Mouse (Mus musculus): ENCODE data around the gene Shd. TPM values are rescaled to one million over a fixed set of nuclear protein-coding genes. Genes with fewer than 3 reads are reported as not detected.
A peak's percentile ranks its signal among the peaks of the same experiment; 100 is the strongest.
"Not testable (repeated sequence)": the region's sequence is repeated elsewhere in the genome, so short reads cannot be mapped to it uniquely, and the experiment has no call there.

Gene Shd
- polyA plus RNA-seq (2012; rRNA removed) (58.0 and 77.5 TPM in 2 replicates), polyA plus RNA-seq (2014; fragmentation: Nextera tagmentation; extraction: Ambion mirVana) (25.8 and 33.7 TPM in 2 replicates)

DNA sequence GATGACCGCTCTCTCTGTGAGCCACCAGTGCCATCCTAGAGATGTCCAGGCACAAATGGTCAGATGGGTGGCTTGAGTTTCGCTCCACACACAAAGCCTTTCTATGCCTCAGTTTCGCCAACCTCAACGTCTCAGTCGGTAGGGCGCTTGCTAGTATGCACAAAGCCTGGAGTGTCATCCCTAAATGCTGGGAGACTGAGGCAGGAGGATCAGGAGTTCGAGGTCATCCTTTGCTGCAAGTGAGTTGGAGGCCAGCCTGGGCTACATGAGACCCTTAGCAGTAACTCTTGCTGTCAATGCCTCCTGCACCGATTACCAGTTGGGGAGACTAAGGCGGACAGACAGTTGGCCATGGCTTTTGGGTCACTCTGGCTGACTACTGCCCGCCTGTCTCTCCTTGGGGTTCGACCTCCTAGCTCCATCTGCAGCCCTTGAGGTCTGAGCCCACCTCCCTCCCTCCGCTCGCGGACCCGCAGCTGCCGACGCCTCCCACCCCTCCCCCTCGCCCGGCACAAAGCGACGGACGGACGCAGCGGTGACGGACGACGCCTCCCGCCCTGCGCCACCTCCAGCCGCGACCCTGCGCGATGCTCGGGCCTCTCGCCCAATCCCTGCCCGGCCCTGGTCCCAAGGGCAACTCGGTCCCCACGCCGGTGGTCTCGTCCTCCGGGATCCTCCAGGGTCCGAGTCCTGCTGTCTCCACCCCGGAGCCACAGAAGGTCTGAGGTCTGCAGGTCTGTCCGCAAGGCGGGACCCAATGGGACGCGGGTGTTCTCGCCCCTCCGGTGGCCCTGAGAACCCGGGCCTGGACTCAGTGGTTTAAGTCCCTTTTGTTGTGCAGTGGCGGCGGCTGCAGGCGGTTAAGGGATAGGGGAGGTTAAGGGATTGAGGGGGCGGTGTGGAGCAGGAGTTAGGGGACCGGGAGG lies at the start of gene Shd:
TSS of gene Shd (plus strand) at position 502 of the 926 bp plus-strand sequence.
- H3K36me3 ChIP-seq (ENCODE audit: control insufficient read depth, insufficient read depth, low read length), result peaks cover 33% of the 10 kb centered on the region
- H3K27ac ChIP-seq (replicated peaks; ENCODE audit: low read depth, low read length), result no peak within 1 kb of the TSS
- WGBS, result 10% methylated on average over 41 of the region's 55 CpGs

DNA sequence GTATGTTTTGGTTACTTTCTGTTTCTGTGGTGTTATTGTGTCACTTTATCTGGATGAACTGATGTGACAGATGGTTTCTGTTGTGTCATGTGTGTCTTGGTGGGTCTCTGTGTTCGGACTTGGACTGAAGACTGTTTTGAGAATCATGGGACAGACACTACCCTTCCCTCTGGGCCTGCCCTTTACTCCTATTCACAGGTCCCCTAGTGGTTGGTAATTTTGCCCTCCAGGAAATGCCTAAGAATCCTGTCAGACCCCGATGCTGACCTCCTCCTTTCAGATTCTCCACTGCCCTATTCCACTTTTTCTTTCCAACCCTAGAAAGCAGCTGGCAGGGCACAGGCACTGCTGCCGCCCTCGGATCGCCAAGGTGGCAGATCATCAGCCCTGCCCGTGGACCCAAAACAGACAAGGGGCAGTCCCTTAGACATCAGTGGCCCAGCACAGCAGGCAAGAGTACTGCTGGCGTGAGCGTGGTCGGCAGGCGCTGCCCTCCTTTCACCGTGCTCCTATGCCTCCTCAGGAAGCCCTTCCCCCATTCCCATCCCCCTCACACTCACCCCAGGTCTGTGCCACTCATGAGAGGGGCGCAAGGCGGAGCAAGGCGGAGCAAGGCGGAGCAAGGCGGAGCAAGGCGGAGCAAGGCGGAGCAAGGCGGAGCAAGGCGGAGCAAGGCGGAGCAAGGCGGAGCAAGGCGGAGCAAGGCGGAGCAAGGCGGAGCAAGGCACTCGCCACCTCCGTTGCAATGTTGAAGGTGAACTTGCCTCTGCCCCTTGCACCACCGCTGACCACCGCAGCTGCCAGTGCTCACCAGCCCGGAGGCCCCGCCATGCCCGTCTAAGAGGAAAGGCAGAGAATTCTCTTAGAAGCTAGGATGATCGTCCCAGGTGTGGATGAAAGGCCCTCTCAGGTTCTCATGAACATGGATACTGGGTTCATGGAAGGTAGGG lies 38.4 kb upstream of the Shd start:
- Histone ChIP-seq H3K9me3 (ENCODE audit: control insufficient read depth, low read length) (no peaks in the 10 kb centered on the region), H3K4me3 (replicated peaks; ENCODE audit: low read length) (peak overlapping the region; percentile 48), H3K4me2 (replicated peaks; ENCODE audit: low read depth, low read length, severe bottlenecking) (peak overlapping the region; percentile 73), H3K36me3 (ENCODE audit: control insufficient read depth, insufficient read depth, low read length) (no peaks in the 10 kb centered on the region), H3K4me1 (ENCODE audit: control insufficient read depth, insufficient read depth, low read length) (no peaks in the 10 kb centered on the region), H3K27ac (replicated peaks; ENCODE audit: low read depth, low read length) (peak overlapping the region; percentile 45; the same call in 1 of the 2 replicates), H3K27me3 (ENCODE audit: control insufficient read depth, insufficient read depth, low read length) (no peaks in the 10 kb centered on the region), H3K9ac (ENCODE audit: low read depth, low read length, severe bottlenecking) (peak overlapping the region; percentile 73)
- DNase-seq (ENCODE audit: low spot score), result peak; percentile 59
- ATAC-seq (ENCODE audit: low FRiP score, low read depth), result peak; percentile 93
- TF ChIP-seq POLR2A (IDR thresholded peaks at IDR 0.05; ENCODE audit: borderline replicate concordance, extremely low read depth, insufficient read depth, insufficient read length), result no peak; the same call in 1 of the 2 replicates
- under 1% methylated on average over 31 of the region's 33 CpGs for WGBS

More for the DNA sequence above, at the start of gene Shd:
- Histone ChIP-seq H3K4me1 (ENCODE audit: control insufficient read depth, insufficient read depth, low read length) (peaks cover 6% of the 10 kb centered on the region; the same call in 1 of the 2 replicates), H3K9me3 (ENCODE audit: control insufficient read depth, low read length) (no peaks in the 10 kb centered on the region), H3K9ac (ENCODE audit: low read depth, low read length, severe bottlenecking) (peak within 1 kb of the TSS; percentile 80), H3K4me2 (replicated peaks; ENCODE audit: low read depth, low read length, severe bottlenecking) (peak within 1 kb of the TSS; percentile 90), H3K4me3 (replicated peaks; ENCODE audit: low read length) (peak within 1 kb of the TSS; percentile 63), H3K27me3 (ENCODE audit: control insufficient read depth, insufficient read depth, low read length) (no peaks in the 10 kb centered on the region)
- TF ChIP-seq POLR2A (IDR thresholded peaks at IDR 0.05; ENCODE audit: borderline replicate concordance, extremely low read depth, insufficient read depth, insufficient read length), result no peak; the same call in 1 of the 2 replicates
- ATAC-seq (ENCODE audit: low FRiP score, low read depth) (peak; percentile 69), DNase-seq (ENCODE audit: low spot score) (no peak)

DNA sequence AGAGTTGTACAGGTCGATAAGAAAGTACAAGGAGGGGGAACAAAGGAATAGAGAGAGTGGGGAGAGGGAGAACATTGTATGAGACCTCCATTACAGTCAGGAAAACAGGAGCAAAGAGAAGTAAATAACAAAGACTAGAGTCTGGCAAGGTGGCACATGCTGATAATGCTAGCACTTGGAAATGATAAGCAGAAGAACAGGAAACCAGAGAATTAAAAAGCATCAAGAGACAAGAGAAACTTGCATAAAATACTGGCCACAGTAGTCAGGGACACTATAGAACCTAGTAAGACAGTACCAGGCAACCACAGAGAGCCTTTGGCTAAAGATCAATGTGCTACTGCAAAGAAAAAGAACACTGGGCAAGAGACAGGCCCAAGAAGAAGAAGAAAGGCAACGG lies 37.6 kb upstream of the Shd start:
- H3K27me3 ChIP-seq (ENCODE audit: control insufficient read depth, insufficient read depth, low read length), result no peaks in the 10 kb centered on the region
- H3K36me3 ChIP-seq (ENCODE audit: control insufficient read depth, insufficient read depth, low read length), result no peaks in the 10 kb centered on the region
- H3K4me3 ChIP-seq (replicated peaks; ENCODE audit: low read length), result peak overlapping the region; percentile 48
- H3K4me2 ChIP-seq (replicated peaks; ENCODE audit: low read depth, low read length, severe bottlenecking), result peak overlapping the region; percentile 73
- no peaks in the 10 kb centered on the region for H3K4me1 ChIP-seq (ENCODE audit: control insufficient read depth, insufficient read depth, low read length)
- WGBS, result 67% methylated on average over 2 of the region's 2 CpGs
- TF ChIP-seq POLR2A (IDR thresholded peaks at IDR 0.05; ENCODE audit: borderline replicate concordance, extremely low read depth, insufficient read depth, insufficient read length), result no peak
- no peak overlapping the region for H3K27ac ChIP-seq (replicated peaks; ENCODE audit: low read depth, low read length)
- 0 out of 2 replicates have a peak overlapping the region, but pooled peaks have one; percentile 73 for H3K9ac ChIP-seq (ENCODE audit: low read depth, low read length, severe bottlenecking)
- ATAC-seq (ENCODE audit: low FRiP score, low read depth), result no peak
- DNase-seq (ENCODE audit: low spot score), result no peak
- no peaks in the 10 kb centered on the region for H3K9me3 ChIP-seq (ENCODE audit: control insufficient read depth, low read length)

DNA sequence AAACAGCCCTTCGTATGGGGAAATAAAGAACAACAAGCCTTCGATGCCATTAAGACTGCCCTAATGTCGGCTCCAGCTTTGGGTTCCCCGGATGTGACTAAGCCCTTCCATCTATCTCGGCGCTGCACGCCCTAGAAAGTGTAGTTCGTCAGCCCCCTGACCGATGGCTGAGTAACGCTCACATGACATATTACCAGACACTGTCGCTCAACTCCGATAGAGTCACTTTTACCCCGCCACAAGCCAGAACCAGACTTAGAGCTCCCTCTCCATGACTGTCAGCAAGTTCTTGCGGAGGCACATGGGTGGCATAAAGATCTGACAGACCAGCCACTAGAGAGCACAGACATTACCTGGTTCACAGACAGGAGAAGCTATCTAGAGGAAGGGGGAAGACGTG lies 37.1 kb upstream of the Shd start:
- H3K4me3 ChIP-seq (replicated peaks; ENCODE audit: low read length), result no peak overlapping the region
- WGBS, result 96% methylated on average over 15 of the region's 15 CpGs

DNA sequence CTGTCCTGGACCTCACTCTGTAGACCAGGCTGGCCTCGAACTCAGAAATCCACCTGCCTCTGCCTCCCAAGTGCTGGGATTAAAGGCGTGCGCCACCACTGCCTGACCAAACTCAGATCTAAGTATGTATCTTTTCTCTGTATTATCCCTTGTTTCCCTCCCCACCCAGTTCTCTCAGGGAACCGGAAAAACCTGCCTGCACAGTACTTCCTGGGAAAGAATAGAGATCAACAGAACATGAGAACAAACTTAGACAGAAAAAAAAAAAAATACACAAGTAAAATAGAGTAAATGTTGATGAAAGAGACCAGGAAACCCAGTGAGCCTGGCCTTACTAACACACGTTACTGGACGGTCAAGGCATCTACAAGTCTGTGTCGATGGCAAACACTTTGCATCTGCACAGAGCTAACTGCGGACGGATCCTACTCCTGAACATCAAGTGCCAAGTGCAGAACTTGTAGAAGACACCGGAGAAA lies 25.8 kb upstream of the Shd start:
- WGBS, result 33% methylated on average over 10 of the region's 10 CpGs
- Histone ChIP-seq H3K9ac (ENCODE audit: low read depth, low read length, severe bottlenecking) (peak overlapping the region; percentile 40), H3K4me2 (replicated peaks; ENCODE audit: low read depth, low read length, severe bottlenecking) (peak overlapping the region; percentile 86), H3K4me3 (replicated peaks; ENCODE audit: low read length) (peak overlapping the region; percentile 44), H3K27ac (replicated peaks; ENCODE audit: low read depth, low read length) (peak overlapping the region; percentile 72)
- H3K4me1 ChIP-seq (ENCODE audit: control insufficient read depth, insufficient read depth, low read length); H3K27me3 ChIP-seq (ENCODE audit: control insufficient read depth, insufficient read depth, low read length); ATAC-seq (ENCODE audit: low FRiP score, low read depth); H3K36me3 ChIP-seq (ENCODE audit: control insufficient read depth, insufficient read depth, low read length); DNase-seq (ENCODE audit: low spot score); H3K9me3 ChIP-seq (ENCODE audit: control insufficient read depth, low read length): not testable (repeated sequence)

More for the DNA sequence above, 37.1 kb upstream of the Shd start:
- Histone ChIP-seq H3K9me3 (ENCODE audit: control insufficient read depth, low read length) (peaks cover 4% of the 10 kb centered on the region; the same call in 1 of the 2 replicates), H3K9ac (ENCODE audit: low read depth, low read length, severe bottlenecking) (no peak overlapping the region), H3K36me3 (ENCODE audit: control insufficient read depth, insufficient read depth, low read length) (no peaks in the 10 kb centered on the region; the same call in 1 of the 2 replicates), H3K4me2 (replicated peaks; ENCODE audit: low read depth, low read length, severe bottlenecking) (no peak overlapping the region), H3K27me3 (ENCODE audit: control insufficient read depth, insufficient read depth, low read length) (no peaks in the 10 kb centered on the region), H3K27ac (replicated peaks; ENCODE audit: low read depth, low read length) (no peak overlapping the region), H3K4me1 (ENCODE audit: control insufficient read depth, insufficient read depth, low read length) (no peaks in the 10 kb centered on the region)
- ATAC-seq (ENCODE audit: low FRiP score, low read depth) (no peak), DNase-seq (ENCODE audit: low spot score) (no peak)
- no peak for TF ChIP-seq POLR2A (IDR thresholded peaks at IDR 0.05; ENCODE audit: borderline replicate concordance, extremely low read depth, insufficient read depth, insufficient read length)

DNA sequence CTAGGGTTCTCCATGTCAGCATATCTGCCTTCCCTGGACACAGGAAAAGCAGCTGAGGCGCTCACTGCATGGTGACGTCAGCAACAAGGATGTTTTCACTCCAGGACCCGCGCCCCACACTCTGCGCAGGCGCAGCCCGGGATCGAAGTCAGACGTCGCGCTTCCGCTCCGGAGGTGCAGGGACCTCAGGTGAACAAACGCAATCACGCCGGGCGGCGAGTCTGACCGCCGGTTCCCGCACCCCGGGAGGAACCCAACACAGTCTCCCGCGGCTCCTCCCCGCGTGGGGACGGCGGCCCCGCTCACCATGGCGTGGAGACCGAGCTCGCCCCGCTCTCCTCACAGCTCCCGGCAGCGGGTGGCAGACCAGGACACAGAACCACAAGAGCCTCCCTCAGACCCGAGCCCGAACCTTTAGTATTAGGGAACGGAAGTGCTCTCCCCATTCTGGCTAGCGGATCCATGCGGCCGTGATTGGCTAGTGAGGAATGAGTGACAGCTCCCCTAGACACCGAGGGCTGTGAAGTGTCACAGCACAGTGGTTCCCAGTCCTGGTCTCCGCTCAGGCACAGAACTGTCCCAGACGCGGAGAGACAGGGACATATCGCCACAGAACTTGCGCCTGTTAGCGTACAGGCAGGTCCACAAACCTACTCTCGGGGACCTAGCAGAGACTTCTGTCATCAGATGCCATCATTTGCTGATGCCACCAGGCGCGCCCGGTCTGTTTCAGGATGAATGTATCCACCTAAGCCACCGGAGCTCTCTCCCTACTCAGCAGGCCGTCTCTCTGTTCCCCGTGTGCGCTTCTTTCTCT lies 25.2 kb upstream of the Shd start:
- Histone ChIP-seq H3K4me2 (replicated peaks; ENCODE audit: low read depth, low read length, severe bottlenecking) (peak overlapping the region; percentile 86), H3K9ac (ENCODE audit: low read depth, low read length, severe bottlenecking) (peak overlapping the region; percentile 57), H3K27ac (replicated peaks; ENCODE audit: low read depth, low read length) (peak overlapping the region; percentile 72), H3K4me3 (replicated peaks; ENCODE audit: low read length) (peak overlapping the region; percentile 44)
- H3K27me3 ChIP-seq (ENCODE audit: control insufficient read depth, insufficient read depth, low read length); H3K36me3 ChIP-seq (ENCODE audit: control insufficient read depth, insufficient read depth, low read length); H3K4me1 ChIP-seq (ENCODE audit: control insufficient read depth, insufficient read depth, low read length); H3K9me3 ChIP-seq (ENCODE audit: control insufficient read depth, low read length): not testable (repeated sequence)
- WGBS, result under 1% methylated on average over 47 of the region's 56 CpGs
- peak; percentile 96 for ATAC-seq (ENCODE audit: low FRiP score, low read depth)
- peak; percentile 74 for DNase-seq (ENCODE audit: low spot score)

All from limb, embryonic 14.5 days (tissue).